25 mouse cellular contexts compared by ENCODE assay signal in the genomic region with DNA sequence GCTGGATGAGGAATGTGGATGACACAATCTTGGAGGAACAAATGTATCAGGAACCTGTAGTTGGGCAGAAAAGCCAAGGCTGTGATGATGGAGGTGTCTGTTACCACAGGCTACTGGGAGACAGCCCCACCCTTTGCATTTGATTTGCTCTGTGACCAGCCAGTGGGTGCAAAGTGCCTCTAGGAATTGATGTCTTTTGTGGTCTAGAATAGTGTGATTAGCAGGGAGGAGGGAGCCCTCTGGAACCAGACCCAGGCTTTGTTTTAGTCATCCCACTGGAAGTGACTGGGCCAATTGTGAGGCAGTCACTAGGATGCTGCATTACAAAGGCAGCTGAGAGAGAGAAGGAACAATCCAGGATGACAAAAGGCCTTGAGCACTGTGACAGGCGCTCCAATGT.
"Had no signal": no experiment of that assay in that cellular context is flagged by ENCODE, and none has a peak within 500 bp of the region (broad histone marks: within the 10 kb centered on the region; RNA-seq: fewer than 3 reads in every experiment).

No protein-coding gene starts in this region.

- DNase-seq: gastrocnemius, postnatal 14 days; gastrocnemius, postnatal 36 days; heart, adult 18-20 months; heart, postnatal 14 days; heart, postnatal 36 days; kidney, adult 11 months; kidney, adult 8-10 months; kidney, postnatal 14 days; kidney, postnatal 4 days; liver; liver, embryonic 13.5 days; liver, postnatal 0 days had no signal

- H3K27me3 ChIP-seq: heart, embryonic 15.5 days; kidney, embryonic 15.5 days; limb, embryonic 12.5 days; liver, embryonic 13.5 days; liver, embryonic 15.5 days had no signal

- H3K4me3 ChIP-seq: heart, embryonic 13.5 days; heart, embryonic 15.5 days; hindbrain, embryonic 13.5 days; hindbrain, embryonic 15.5 days; kidney, embryonic 15.5 days; layer of hippocampus, adult 2 months; left cerebral cortex, adult 2 months; limb, embryonic 10.5 days; limb, embryonic 12.5 days; liver, embryonic 13.5 days; liver, embryonic 15.5 days had no signal

- ATAC-seq: hindbrain, postnatal 0 days; intestine, embryonic 16.5 days; liver, postnatal 0 days had no signal

- H3K36me3 ChIP-seq: heart, embryonic 13.5 days; heart, embryonic 15.5 days; hindbrain, embryonic 13.5 days; hindbrain, embryonic 15.5 days; kidney, embryonic 15.5 days; limb, embryonic 10.5 days; limb, embryonic 12.5 days; liver, embryonic 13.5 days; liver, embryonic 15.5 days had no signal

- H3K9me3 ChIP-seq: heart, embryonic 13.5 days; heart, embryonic 15.5 days; hindbrain, embryonic 13.5 days; hindbrain, embryonic 15.5 days; kidney, embryonic 15.5 days; limb, embryonic 10.5 days; limb, embryonic 12.5 days; liver, embryonic 15.5 days had no signal

- H3K4me1 ChIP-seq: heart, embryonic 13.5 days; heart, embryonic 15.5 days; kidney, embryonic 15.5 days; limb, embryonic 10.5 days; limb, embryonic 12.5 days; liver, embryonic 13.5 days; liver, embryonic 15.5 days had no signal

- H3K27ac ChIP-seq: heart, embryonic 13.5 days; heart, embryonic 15.5 days; hindbrain, embryonic 13.5 days; hindbrain, embryonic 15.5 days; hindbrain, postnatal 0 days; kidney, embryonic 15.5 days; kidney, postnatal 0 days; layer of hippocampus, adult 2 months; left cerebral cortex, adult 2 months; limb, embryonic 10.5 days; limb, embryonic 12.5 days; liver, embryonic 13.5 days; liver, embryonic 15.5 days had no signal
